Mouse (Mus musculus): Measurements from ENCODE around the gene Ugt1a10. TPM values are rescaled to one million over a fixed set of nuclear protein-coding genes. Genes with fewer than 3 reads are reported as not detected.
A peak's percentile ranks its signal among the peaks of the same experiment; 100 is the strongest.
"Not testable (repeated sequence)": the region's sequence is repeated elsewhere in the genome, so short reads cannot be mapped to it uniquely, and the experiment has no call there.

Ugt1a10 gene
- total RNA-seq, 2 experiments from 2014 or later = not detected

GRCm38 (mm10) chr1:88094270-88094676 lies 39.1 kb downstream of the Ugt1a10 start:
- peak; percentile 63 for ATAC-seq (replicated peaks; ENCODE audit: poor library complexity)

GRCm38 (mm10) chr1:88094941-88095492 lies 39.8 kb downstream of the Ugt1a10 start, which contains the start of gene Ugt1a7c:
Ugt1a7c (plus strand) TSS chr1:88095062.
- ATAC-seq (replicated peaks; ENCODE audit: poor library complexity) = peak; percentile 72

GRCm38 (mm10) chr1:88098546-88098945 lies 43.4 kb downstream of the Ugt1a10 start:
- ATAC-seq (replicated peaks; ENCODE audit: poor library complexity) = peak; percentile 27

GRCm38 (mm10) chr1:88099691-88100090 lies 44.5 kb downstream of the Ugt1a10 start:
- ATAC-seq (replicated peaks; ENCODE audit: poor library complexity) = not testable (repeated sequence)

- ATAC-seq (replicated peaks; ENCODE audit: poor library complexity) = peak; percentile 93
These were observed 47.8 kb downstream of the Ugt1a10 start, which contains the start of gene Ugt1a6b for GRCm38 (mm10) chr1:88103019-88103418. Ugt1a6b (plus strand) TSS chr1:88103252.

GRCm38 (mm10) chr1:88103697-88104468 lies 48.7 kb downstream of the Ugt1a10 start:
- ATAC-seq (replicated peaks; ENCODE audit: poor library complexity) = peak; percentile 8; the same call in 1 of the 2 replicates

- no peak for ATAC-seq (replicated peaks; ENCODE audit: poor library complexity)
These were observed 49.7 kb downstream of the Ugt1a10 start for GRCm38 (mm10) chr1:88104667-88105430.

GRCm38 (mm10) chr1:88105656-88106055 lies 50.5 kb downstream of the Ugt1a10 start:
- no peak for ATAC-seq (replicated peaks; ENCODE audit: poor library complexity)

GRCm38 (mm10) chr1:88109027-88109557 lies 53.9 kb downstream of the Ugt1a10 start:
- peak; percentile 73 for ATAC-seq (replicated peaks; ENCODE audit: poor library complexity)

- ATAC-seq (replicated peaks; ENCODE audit: poor library complexity) = not testable (repeated sequence)
These were observed 54.4 kb downstream of the Ugt1a10 start for GRCm38 (mm10) chr1:88109604-88110003.

GRCm38 (mm10) chr1:88112769-88113168 lies 57.6 kb downstream of the Ugt1a10 start:
- not testable (repeated sequence) for ATAC-seq (replicated peaks; ENCODE audit: poor library complexity)

- peak; percentile 84 for ATAC-seq (replicated peaks; ENCODE audit: poor library complexity)
These were observed 65.4 kb downstream of the Ugt1a10 start for GRCm38 (mm10) chr1:88120550-88120949.

- 0 out of 2 replicates have a peak, but pooled peaks have one; percentile 39 for ATAC-seq (replicated peaks; ENCODE audit: poor library complexity)
These were observed 66.3 kb downstream of the Ugt1a10 start for GRCm38 (mm10) chr1:88121521-88121920.

GRCm38 (mm10) chr1:88125827-88126360 lies 70.7 kb downstream of the Ugt1a10 start:
- peak; percentile 55 for ATAC-seq (replicated peaks; ENCODE audit: poor library complexity)

- ATAC-seq (replicated peaks; ENCODE audit: poor library complexity) = not testable (repeated sequence)
These were observed 73.9 kb downstream of the Ugt1a10 start for GRCm38 (mm10) chr1:88129091-88129490.

- not testable (repeated sequence) for ATAC-seq (replicated peaks; ENCODE audit: poor library complexity)
These were observed 75.0 kb downstream of the Ugt1a10 start for GRCm38 (mm10) chr1:88130223-88130622.

- ATAC-seq (replicated peaks; ENCODE audit: poor library complexity) = no peak
These were observed 78.8 kb downstream of the Ugt1a10 start for GRCm38 (mm10) chr1:88133908-88134456.

- peak; percentile 92 for ATAC-seq (replicated peaks; ENCODE audit: poor library complexity)
These were observed 79.3 kb downstream of the Ugt1a10 start, which contains the start of gene Ugt1a6a for GRCm38 (mm10) chr1:88134457-88135011. Ugt1a6a (plus strand) TSS chr1:88134809.

- not testable (repeated sequence) for ATAC-seq (replicated peaks; ENCODE audit: poor library complexity)
These were observed 80.2 kb downstream of the Ugt1a10 start for GRCm38 (mm10) chr1:88135229-88135904.
